Mouse (Mus musculus) ES-Bruce4 (cell line): ENCODE data around the gene Trmt2a. TPM values are rescaled to one million over a fixed set of nuclear protein-coding genes. Genes with fewer than 3 reads are reported as not detected.

ENCODE experiments used
- H3K27ac ChIP-seq: 2 replicates; pipeline ENCODE4 v1.5.1; 2012; ENCODE audit warnings: low read length, inconsistent platforms; ENCODE audit not compliant: insufficient read depth
- H3K27me3 ChIP-seq: 2 replicates; pipeline ENCODE4 v1.6.1; 2012; ENCODE audit warnings: mild to moderate bottlenecking, low read length, inconsistent platforms; ENCODE audit not compliant: control insufficient read depth, poor library complexity, insufficient read depth, severe bottlenecking
- H3K36me3 ChIP-seq: 2 replicates; pipeline ENCODE4 v1.6.1; 2012; ENCODE audit warnings: inconsistent platforms, mild to moderate bottlenecking, low read length, moderate library complexity; ENCODE audit not compliant: control insufficient read depth, poor library complexity, insufficient read depth, severe bottlenecking
- H3K4me1 ChIP-seq: one replicate; pipeline ENCODE4 v1.8.1; 2011; ENCODE audit warnings: low read length; ENCODE audit not compliant: control insufficient read depth, insufficient read depth
- H3K4me3 ChIP-seq: 2 replicates; pipeline ENCODE4 v1.5.1; 2011; ENCODE audit warnings: low read depth, mild to moderate bottlenecking, low read length
- H3K9ac ChIP-seq: 2 replicates; pipeline ENCODE4 v1.6.1; 2012; ENCODE audit warnings: low read depth, mild to moderate bottlenecking, inconsistent platforms; ENCODE audit not compliant: poor library complexity, severe bottlenecking
- H3K9me3 ChIP-seq: replicated peaks from 2 replicates; pipeline ENCODE4 v1.6.1; 2012; ENCODE audit warnings: mild to moderate bottlenecking, low read length, inconsistent platforms; ENCODE audit not compliant: control insufficient read depth, poor library complexity, insufficient read depth, severe bottlenecking
- CTCF ChIP-seq: IDR thresholded peaks from one replicate; pipeline ENCODE4 v1.8.1; 2011; ENCODE audit warnings: low read depth, low read length
- EP300 ChIP-seq: IDR thresholded peaks from 2 replicates; pipeline ENCODE4 v1.6.1; 2011; ENCODE audit warnings: low read depth, low read length; ENCODE audit not compliant: insufficient read depth
- POLR2A ChIP-seq: IDR thresholded peaks from one replicate; pipeline ENCODE4 v1.8.1; 2011; ENCODE audit warnings: low read length; ENCODE audit not compliant: insufficient read depth
- polyA plus RNA-seq: library from polyadenylated mRNA; stranded (reverse); fragments of >200 nt; gene quantifications from 2 replicates; pipeline ENCODE4 v1.2.4, GENCODE M21; 2011; ENCODE audit warnings: low read depth; ENCODE audit not compliant: missing spikeins, insufficient read depth, insufficient read length

Trmt2a gene
- polyA plus RNA-seq, 1 experiment: 46.1 TPM

DNA sequence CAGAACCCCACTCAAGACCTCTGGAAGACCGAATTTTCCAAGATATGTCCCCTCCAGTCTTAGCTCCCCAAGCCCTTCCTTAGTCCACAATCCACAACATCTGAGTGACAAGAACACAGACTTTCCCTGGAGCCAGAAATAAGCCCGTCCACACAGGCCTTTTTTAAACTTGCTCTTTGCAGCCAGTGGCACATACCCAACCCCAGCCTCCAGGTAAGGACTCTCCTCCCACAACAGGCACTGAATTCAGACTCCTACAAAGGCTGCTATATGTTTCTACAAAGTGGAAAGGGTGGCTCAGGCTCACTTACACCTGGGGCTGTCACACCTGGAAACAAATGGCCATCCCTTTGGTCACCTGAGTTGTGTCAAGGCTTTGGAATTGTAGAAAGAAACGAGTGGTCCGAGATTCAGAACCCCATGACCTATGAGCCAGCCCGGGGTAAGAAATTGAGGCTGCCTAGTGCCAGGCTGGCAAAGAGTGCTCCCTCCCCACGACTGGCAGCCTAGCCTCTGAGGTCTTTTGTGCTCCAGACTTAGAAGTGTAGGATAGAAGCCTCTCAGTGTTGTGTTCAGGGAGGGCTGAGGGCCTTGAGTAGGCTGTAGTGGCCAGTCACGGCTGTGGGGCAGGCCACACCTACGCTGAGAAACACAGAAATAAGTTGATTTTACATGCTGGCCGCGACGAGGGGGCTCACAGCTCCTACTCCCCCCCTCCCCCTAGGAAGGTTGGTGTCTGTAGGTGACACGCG is 14.4 kb upstream of the Trmt2a start:
- Histone ChIP-seq H3K27ac (no peak overlapping the region), H3K36me3 (peaks cover 9% of the 10 kb centered on the region), H3K27me3 (no peaks in the 10 kb centered on the region), H3K9ac (peak overlapping the region; percentile 75), H3K4me3 (peak overlapping the region; percentile 58), H3K4me1 (no peaks in the 10 kb centered on the region), H3K9me3 (no peaks in the 10 kb centered on the region)
- no peak for TF ChIP-seq EP300
- TF ChIP-seq CTCF: no peak
- no peak for TF ChIP-seq POLR2A

DNA sequence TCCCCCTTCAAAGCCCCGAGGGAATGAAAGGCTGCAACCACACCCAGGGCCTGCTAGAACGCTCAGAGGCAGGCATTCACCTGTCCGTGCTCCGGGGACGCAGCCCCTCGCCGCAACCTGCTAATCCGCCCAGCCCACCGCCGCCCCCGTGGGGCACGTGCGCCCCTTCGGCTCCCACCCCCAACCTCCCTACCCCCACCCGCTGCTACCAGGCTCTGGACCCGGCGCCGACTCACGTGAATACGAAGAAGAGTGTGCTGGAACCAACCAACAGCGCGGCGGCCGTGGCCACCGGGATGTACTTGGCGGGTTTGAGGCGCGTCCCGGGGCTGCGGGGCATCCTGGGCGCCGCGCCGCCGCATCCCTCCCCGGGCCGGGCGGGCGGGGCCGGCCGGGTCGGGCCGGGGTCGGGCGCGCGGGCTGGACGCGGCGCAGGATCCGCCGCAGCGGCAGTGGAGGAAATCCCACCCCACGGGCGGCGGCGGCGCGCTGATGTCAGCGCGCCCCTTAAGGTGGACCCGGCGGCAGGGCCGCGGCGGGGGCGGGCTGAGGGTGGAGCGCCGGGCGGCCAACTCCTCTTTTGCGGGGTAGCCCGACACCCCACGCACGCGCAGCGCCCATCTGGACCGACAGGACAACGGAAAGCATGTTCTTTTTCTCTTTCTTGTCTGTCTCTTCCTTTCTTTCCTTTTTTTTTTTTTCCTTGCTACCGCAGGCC is 13.6 kb upstream of the Trmt2a start, which contains the start of gene Zdhhc8:
Gene Zdhhc8 (minus strand): TSS at position 466 of the 718 bp plus-strand sequence.
- Histone ChIP-seq H3K9me3 (no peaks in the 10 kb centered on the region), H3K27me3 (no peaks in the 10 kb centered on the region), H3K4me3 (peak within 1 kb of the TSS; percentile 71), H3K4me1 (no peaks in the 10 kb centered on the region), H3K36me3 (peaks cover 15% of the 10 kb centered on the region), H3K9ac (peak within 1 kb of the TSS; percentile 75), H3K27ac (no peak within 1 kb of the TSS)
- TF ChIP-seq CTCF (no peak), EP300 (no peak), POLR2A (no peak)

DNA sequence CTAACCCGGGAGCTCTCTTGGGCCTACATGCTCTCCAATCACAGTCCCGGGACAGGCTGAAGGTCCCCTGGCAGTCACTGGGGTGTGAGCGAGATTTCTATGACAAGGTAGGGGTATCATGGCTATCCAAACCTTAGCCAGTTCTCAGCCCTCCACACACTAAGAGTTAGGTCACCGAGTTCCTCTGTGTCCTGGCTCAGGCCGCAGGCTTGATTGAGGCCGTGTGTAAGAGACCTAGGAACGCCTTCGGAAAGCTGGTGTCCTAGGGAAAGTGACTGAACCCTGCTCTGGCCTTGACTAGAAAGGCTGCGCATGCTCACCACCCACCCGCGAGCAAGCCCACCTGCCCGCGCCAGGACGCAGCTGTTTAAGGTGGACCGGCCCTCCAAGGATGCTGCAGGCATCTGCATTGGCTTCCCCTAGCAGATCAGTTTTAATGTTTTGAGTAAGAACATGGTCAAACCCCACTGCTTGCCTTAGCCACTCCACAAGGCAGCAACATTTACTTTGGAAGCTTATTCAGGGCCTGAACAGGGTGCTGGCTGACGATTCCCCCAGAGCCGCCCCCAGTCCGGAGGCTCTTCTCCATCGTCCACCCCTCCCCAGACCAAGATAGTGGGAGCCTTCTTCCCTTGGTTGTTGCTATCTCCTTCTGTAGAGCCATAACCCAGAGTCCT is 13.0 kb upstream of the Trmt2a start:
- Histone ChIP-seq H3K27ac (no peak overlapping the region), H3K27me3 (no peaks in the 10 kb centered on the region), H3K4me1 (no peaks in the 10 kb centered on the region), H3K9me3 (no peaks in the 10 kb centered on the region), H3K36me3 (peaks cover 22% of the 10 kb centered on the region), H3K4me3 (peak overlapping the region; percentile 71), H3K9ac (peak overlapping the region; percentile 75)
- TF ChIP-seq POLR2A (no peak), CTCF (no peak), EP300 (no peak)

DNA sequence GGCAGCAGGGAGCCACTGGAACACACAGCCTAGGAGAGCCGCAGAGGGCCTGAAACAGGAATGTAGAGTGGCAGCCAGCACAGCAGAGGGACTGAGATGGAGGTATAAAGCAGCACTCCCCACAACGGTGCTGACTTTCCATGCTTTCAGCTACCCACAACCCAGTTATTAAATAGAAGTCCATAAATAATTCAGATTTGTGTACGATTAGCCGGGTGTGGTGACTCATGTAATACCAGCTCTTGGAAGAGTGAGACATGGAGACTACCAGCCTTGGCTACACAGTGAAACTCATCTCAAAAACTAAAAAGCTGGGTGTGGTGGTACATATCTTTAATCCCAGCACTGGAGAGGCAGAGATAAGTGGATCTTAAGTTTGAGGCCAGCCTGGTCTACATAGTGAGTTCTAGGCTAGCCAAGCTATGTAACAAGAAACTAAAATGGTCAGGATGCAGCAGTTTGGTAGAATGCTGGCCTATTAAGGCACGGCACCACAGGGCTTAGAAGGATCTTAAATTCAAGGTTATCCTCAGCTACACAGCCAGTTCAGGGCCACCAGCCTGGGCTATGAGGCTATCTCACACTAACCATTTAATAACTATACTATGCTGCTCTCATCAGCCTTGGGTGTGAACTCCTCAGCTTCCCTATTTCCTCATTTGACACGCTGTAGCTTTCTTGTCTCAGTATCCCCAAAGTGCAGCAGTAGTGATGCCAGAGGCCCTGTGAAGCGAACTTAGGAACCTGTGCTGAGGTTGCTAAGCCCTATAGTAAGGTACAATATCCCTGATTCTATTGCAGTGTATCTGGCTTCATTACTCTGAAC is 11.6 kb upstream of the Trmt2a start:
- Histone ChIP-seq H3K9ac (no peak overlapping the region), H3K27me3 (no peaks in the 10 kb centered on the region), H3K36me3 (peaks cover 36% of the 10 kb centered on the region)

DNA sequence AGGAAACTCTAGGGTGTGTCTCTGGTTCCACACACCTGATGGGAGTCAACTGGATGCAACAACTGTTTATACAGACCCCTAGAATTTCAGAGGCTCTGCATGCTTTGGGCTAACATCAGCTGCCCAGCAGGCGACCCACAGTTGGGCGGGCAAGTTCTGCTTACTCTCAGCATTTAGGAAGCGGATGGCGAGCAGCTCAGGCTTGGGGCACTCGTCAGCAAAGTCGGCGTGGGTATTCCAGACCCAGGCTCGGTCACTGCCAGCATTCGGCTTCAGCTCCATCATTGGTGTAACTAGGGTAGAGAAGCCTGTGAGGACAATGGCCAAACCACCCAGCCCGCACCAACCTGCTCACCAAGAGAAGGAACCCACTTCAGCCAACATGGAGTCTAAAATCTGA is 6.9 kb upstream of the Trmt2a start:
- Histone ChIP-seq H3K27me3 (no peaks in the 10 kb centered on the region), H3K4me1 (no peaks in the 10 kb centered on the region), H3K27ac (no peak overlapping the region), H3K9me3 (no peaks in the 10 kb centered on the region), H3K4me3 (no peak overlapping the region), H3K9ac (no peak overlapping the region), H3K36me3 (peaks cover 83% of the 10 kb centered on the region)
- TF ChIP-seq EP300: no peak
- no peak for TF ChIP-seq POLR2A
- TF ChIP-seq CTCF: no peak

More for the DNA sequence above, 11.6 kb upstream of the Trmt2a start:
- no peak for TF ChIP-seq POLR2A
- no peak for TF ChIP-seq CTCF
- no peak for TF ChIP-seq EP300
- no peaks in the 10 kb centered on the region for H3K4me1 ChIP-seq
- H3K4me3 ChIP-seq: no peak overlapping the region
- H3K27ac ChIP-seq: no peak overlapping the region
- no peaks in the 10 kb centered on the region for H3K9me3 ChIP-seq
